Mouse (Mus musculus): ENCODE results near the gene Mst1r. TPM values are rescaled to one million over a fixed set of nuclear protein-coding genes. Genes with fewer than 3 reads are reported as not detected.

The Mst1r gene
- total and polyA plus RNA-seq, 3 experiments, result not detected

- Histone ChIP-seq H3K79me2 (replicated peaks; ENCODE audit: control insufficient read depth, extremely low read depth, insufficient read depth, poor library complexity, severe bottlenecking) (peaks cover 54% of the 10 kb centered on the region), H3K9me3 (replicated peaks; ENCODE audit: low read length) (peaks cover 11% of the 10 kb centered on the region), H3K27me3 (replicated peaks) (no peaks in the 10 kb centered on the region), H3K27ac (ENCODE audit: insufficient read depth, low read depth) (no peak overlapping the region), H3K9ac (ENCODE audit: insufficient read depth, low read depth) (no peak overlapping the region), H3K36me3 (replicated peaks in 1 of 2; ENCODE audit: control insufficient read depth in 1 of 2, insufficient read depth in 1 of 2, low read length in 1 of 2) (peaks cover 4 to 49% of the 10 kb centered on the region in 2 experiments), H3K4me3 (replicated peaks in 1 of 3; ENCODE audit: low read depth in 2 of 3, low read length in 2 of 3, poor library complexity in 1 of 3) (no peak overlapping the region), H3K4me2 (ENCODE audit: insufficient read depth, low read depth, poor library complexity, severe bottlenecking) (no peak overlapping the region), H3K4me1 (ENCODE audit: control insufficient read depth in 1 of 2, insufficient read depth in 2 of 2) (peaks cover 0 to 2% of the 10 kb centered on the region in 2 experiments; a peak in 1 of 4 replicates)
- in situ Hi-C loops (cut with MboI; ENCODE audit: low pct_ligation_motif_present, low pct_unique_long_range_greater_than_20kb, low sequenced_read_pairs) (no loop called here), dilution Hi-C loops (cut with MboI; ENCODE audit: extremely low pct_ligation_motif_present, extremely low pct_unique_long_range_greater_than_20kb, low sequenced_read_pairs) (no loop called here)
- no peak for TF ChIP-seq MYC (IDR thresholded peaks at IDR 0.05; ENCODE audit: low read depth, low read length)
- TF ChIP-seq MAFK (IDR thresholded peaks at IDR 0.05; ENCODE audit: insufficient replicate concordance, low read length), result no peak
- no peak for TF ChIP-seq CHD1 (IDR thresholded peaks at IDR 0.05; ENCODE audit: low read depth, low read length)
- no peak for TF ChIP-seq TBP (conservative IDR thresholded peaks at IDR 0.05; ENCODE audit: low read depth, low read length)
- no peak for TF ChIP-seq HCFC1 (IDR thresholded peaks at IDR 0.05; ENCODE audit: low read depth, low read length)
- no peak for TF ChIP-seq ZKSCAN1 (IDR thresholded peaks at IDR 0.05; ENCODE audit: borderline replicate concordance, low read depth, low read length)
- TF ChIP-seq USF2 (conservative IDR thresholded peaks at IDR 0.05; ENCODE audit: low read depth, low read length), result no peak
- TF ChIP-seq NELFE (IDR thresholded peaks at IDR 0.05; ENCODE audit: low read depth, low read length), result no peak
- no peak for TF ChIP-seq POLR2AphosphoS2 (IDR thresholded peaks at IDR 0.05; ENCODE audit: low read depth, low read length)
- TF ChIP-seq ETS1 (conservative IDR thresholded peaks at IDR 0.05; ENCODE audit: low read depth, low read length), result no peak
- TF ChIP-seq MAX (IDR thresholded peaks at IDR 0.05; ENCODE audit: low read length), result no peak
- TF ChIP-seq RAD21 (IDR thresholded peaks at IDR 0.05; ENCODE audit: low read depth, low read length), result no peak
- TF ChIP-seq PAX5 (IDR thresholded peaks at IDR 0.05; ENCODE audit: low read length), result no peak
- no peak for TF ChIP-seq ZMIZ1 (IDR thresholded peaks at IDR 0.05; ENCODE audit: low read depth, low read length)
- TF ChIP-seq JUN (IDR thresholded peaks at IDR 0.05; ENCODE audit: insufficient read depth, low read depth, low read length), result no peak
- no peak for DNase-seq (ENCODE audit: extremely low read depth)
These were observed 42.2 kb upstream of the Mst1r start for GRCm38 (mm10) chr9:107864493-107864892.

GRCm38 (mm10) chr9:107866081-107866480 is 40.6 kb upstream of the Mst1r start:
- in situ Hi-C loops (cut with MboI; ENCODE audit: low pct_ligation_motif_present, low pct_unique_long_range_greater_than_20kb, low sequenced_read_pairs), result no loop called here
- no peak overlapping the region for H3K9ac ChIP-seq (ENCODE audit: insufficient read depth, low read depth)
- peaks cover 11% of the 10 kb centered on the region for H3K9me3 ChIP-seq (replicated peaks; ENCODE audit: low read length)
- no peak for TF ChIP-seq KAT2A (IDR thresholded peaks at IDR 0.05; ENCODE audit: insufficient replicate concordance, low read length)
- TF ChIP-seq MAZ (IDR thresholded peaks at IDR 0.05; ENCODE audit: low read depth, low read length), result no peak
- TF ChIP-seq TCF12 (IDR thresholded peaks at IDR 0.05; ENCODE audit: low read depth, low read length), result no peak
- TF ChIP-seq GABPA (IDR thresholded peaks at IDR 0.05; ENCODE audit: insufficient replicate concordance, low read depth, low read length), result no peak
- TF ChIP-seq ZC3H11A (IDR thresholded peaks at IDR 0.05; ENCODE audit: low read depth, low read length), result no peak
- TF ChIP-seq E2F4 (IDR thresholded peaks at IDR 0.05; ENCODE audit: insufficient replicate concordance, low read depth, low read length), result no peak
- no peak for TF ChIP-seq NRF1 (IDR thresholded peaks at IDR 0.05; ENCODE audit: low read depth, low read length)
- TF ChIP-seq ETS1 (conservative IDR thresholded peaks at IDR 0.05; ENCODE audit: low read depth, low read length), result no peak
- no peak for TF ChIP-seq RCOR1 (conservative IDR thresholded peaks at IDR 0.05; ENCODE audit: low read depth, low read length)
- no peak for TF ChIP-seq MEF2A (IDR thresholded peaks at IDR 0.05; ENCODE audit: borderline replicate concordance, low read depth, low read length)
- no peak for TF ChIP-seq MAFK (IDR thresholded peaks at IDR 0.05; ENCODE audit: insufficient replicate concordance, low read length)
- no peak for TF ChIP-seq BHLHE40 (IDR thresholded peaks at IDR 0.05; ENCODE audit: low read depth, low read length)
- TF ChIP-seq NELFE (IDR thresholded peaks at IDR 0.05; ENCODE audit: low read depth, low read length), result no peak
- no peak for DNase-seq (ENCODE audit: extremely low read depth)
- H3K27ac ChIP-seq (ENCODE audit: insufficient read depth, low read depth), result no peak overlapping the region
- H3K4me2 ChIP-seq (ENCODE audit: insufficient read depth, low read depth, poor library complexity, severe bottlenecking), result no peak overlapping the region
- H3K79me2 ChIP-seq (replicated peaks; ENCODE audit: control insufficient read depth, extremely low read depth, insufficient read depth, poor library complexity, severe bottlenecking), result peaks cover 66% of the 10 kb centered on the region
- H3K36me3 ChIP-seq (replicated peaks in 1 of 2; ENCODE audit: control insufficient read depth in 1 of 2, insufficient read depth in 1 of 2, low read length in 1 of 2), result peaks cover 4 to 50% of the 10 kb centered on the region in 2 experiments
- no peaks in the 10 kb centered on the region for H3K27me3 ChIP-seq (replicated peaks)
- dilution Hi-C loops (cut with MboI; ENCODE audit: extremely low pct_ligation_motif_present, extremely low pct_unique_long_range_greater_than_20kb, low sequenced_read_pairs), result no loop called here
- H3K4me1 ChIP-seq (ENCODE audit: control insufficient read depth in 1 of 2, insufficient read depth in 2 of 2), result peaks cover 0 to 5% of the 10 kb centered on the region in 2 experiments; a peak in 2 of 4 replicates
- no peak overlapping the region for H3K4me3 ChIP-seq (replicated peaks in 1 of 3; ENCODE audit: low read depth in 2 of 3, low read length in 2 of 3, poor library complexity in 1 of 3)
